Mouse (Mus musculus) spleen, adult 2 months (tissue): Measurements from ENCODE around the gene Ltbr.

Source experiments
- CTCF ChIP-seq: fragments of 200-500 bp; IDR thresholded peaks from 2 replicates; pipeline ENCODE4 v1.5.1; 2011; ENCODE audit warnings: mild to moderate bottlenecking, inconsistent platforms; ENCODE audit not compliant: insufficient read depth, insufficient read length, insufficient replicate concordance; ENCODE audit errors: extremely low read depth
- POLR2A ChIP-seq: fragments of 200-500 bp; IDR thresholded peaks from 2 replicates; pipeline ENCODE4 v1.6.1; 2011; ENCODE audit warnings: low read depth, low read length, inconsistent platforms

DNA sequence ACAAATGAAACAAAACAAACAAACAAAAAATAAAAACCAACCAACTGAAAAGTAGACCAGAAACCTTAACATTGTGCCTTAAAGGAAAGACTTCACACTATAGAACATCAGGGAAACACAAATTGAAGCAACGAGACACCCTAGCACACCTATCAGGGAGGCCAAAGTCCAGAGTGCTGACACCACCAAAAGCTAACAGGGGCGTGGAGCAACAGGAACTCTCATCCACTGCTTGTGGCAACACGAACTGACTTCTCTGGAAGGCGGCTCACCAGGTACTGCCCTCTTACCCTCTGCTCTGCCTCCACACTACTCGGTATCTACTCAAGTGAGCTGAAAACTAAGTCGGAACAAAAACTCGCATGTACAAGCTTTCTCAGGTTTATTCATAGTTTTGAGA, 21.4 kb downstream of the Ltbr start:
- TF ChIP-seq POLR2A: no peak
- TF ChIP-seq CTCF: no peak
